Mouse (Mus musculus) heart, embryonic 16.5 days (tissue): ENCODE measurements at regions not wholly inside any gene's neighbourhood (a gene's known extent, or its start where the extent isn't known, plus 50 kb on each side); places are given as distances from the start of the nearest gene placed in this dataset.

Experiments used
- ATAC-seq: fragments of 200-750 bp; cut with Nextera tagmentation; replicated peaks from 2 replicates; pipeline ENCODE4 v1.8.0; 2017; ENCODE audit warnings: moderate number of reproducible peaks; ENCODE audit not compliant: insufficient read depth, low FRiP score; ENCODE audit errors: extremely low read depth
- H3K27ac ChIP-seq: fragments of 300-500 bp; sonication (generic); 2 replicates; pipeline ENCODE4 v1.5.1; 2014; ENCODE audit warnings: mild to moderate bottlenecking, low read length, control low read depth, moderate library complexity
- H3K27me3 ChIP-seq: fragments of 300-500 bp; sonication (generic); 2 replicates; pipeline ENCODE4 v1.6.1; 2014; ENCODE audit warnings: low read length, mixed read lengths; ENCODE audit not compliant: control insufficient read depth, insufficient read depth
- H3K36me3 ChIP-seq: fragments of 300-500 bp; sonication (generic); 2 replicates; pipeline ENCODE4 v1.6.1; 2014; ENCODE audit not compliant: control insufficient read depth, insufficient read depth
- H3K4me1 ChIP-seq: fragments of 300-500 bp; sonication (generic); 2 replicates; pipeline ENCODE4 v1.6.1; 2014; ENCODE audit warnings: low read length, mixed read lengths; ENCODE audit not compliant: control insufficient read depth, insufficient read depth
- H3K4me2 ChIP-seq: fragments of 300-500 bp; sonication (generic); 2 replicates; pipeline ENCODE4 v1.6.1; 2014; ENCODE audit warnings: low read depth, mild to moderate bottlenecking, control low read depth, low read length
- H3K4me3 ChIP-seq: fragments of 300-500 bp; sonication (generic); 2 replicates; pipeline ENCODE4 v1.5.1; 2014; ENCODE audit warnings: mild to moderate bottlenecking, control low read depth, low read length
- H3K9ac ChIP-seq: fragments of 300-500 bp; sonication (generic); 2 replicates; pipeline ENCODE4 v1.6.1; 2014; ENCODE audit warnings: low read length, control low read depth
- H3K9me3 ChIP-seq: fragments of 300-500 bp; sonication (generic); replicated peaks from 2 replicates; pipeline ENCODE4 v1.6.1; 2016; ENCODE audit warnings: low read length; ENCODE audit not compliant: control insufficient read depth
- WGBS: fragments of 180-500 bp; shearing (Covaris S2); extraction: QIAGEN DNeasy Blood & Tissue Kit; methylation state at CpG from one replicate; pipeline ENCODE4 v1.1.7; 2014; 5-methylcytosine and 5-hydroxymethylcytosine counted together

GRCm38 (mm10) chr1:7548261-7548660 is 2740.6 kb downstream of the Gm37988 start:
- Histone ChIP-seq H3K36me3 (no peaks in the 10 kb centered on the region), H3K9ac (no peak overlapping the region)
- WGBS = 66% methylated on average over 2 of the region's 2 CpGs

GRCm38 (mm10) chr1:7574787-7575186 is 2767.1 kb downstream of the Gm37988 start:
- no peak for ATAC-seq
- Histone ChIP-seq H3K4me1 (no peaks in the 10 kb centered on the region), H3K27ac (no peak overlapping the region), H3K4me2 (no peak overlapping the region), H3K9ac (no peak overlapping the region), H3K27me3 (no peaks in the 10 kb centered on the region), H3K36me3 (no peaks in the 10 kb centered on the region), H3K9me3 (no peaks in the 10 kb centered on the region), H3K4me3 (no peak overlapping the region)
- 90% methylated on average over 1 of the region's 1 CpGs for whole genome bisulfite sequencing

More at GRCm38 (mm10) chr1:7548261-7548660, 2740.6 kb downstream of the Gm37988 start:
- H3K4me3 ChIP-seq = no peak overlapping the region
- H3K9me3 ChIP-seq = no peaks in the 10 kb centered on the region
- no peak for ATAC-seq
- no peaks in the 10 kb centered on the region for H3K27me3 ChIP-seq
- H3K4me1 ChIP-seq = no peaks in the 10 kb centered on the region
- H3K27ac ChIP-seq = no peak overlapping the region
- H3K4me2 ChIP-seq = no peak overlapping the region

- H3K36me3 ChIP-seq = no peaks in the 10 kb centered on the region
- H3K4me2 ChIP-seq = no peak overlapping the region
- no peak overlapping the region for H3K4me3 ChIP-seq
- H3K27ac ChIP-seq = no peak overlapping the region
- no peaks in the 10 kb centered on the region for H3K27me3 ChIP-seq
- WGBS = 61% methylated on average over 3 of the region's 3 CpGs
- H3K4me1 ChIP-seq = no peaks in the 10 kb centered on the region
- no peak overlapping the region for H3K9ac ChIP-seq
- no peak for ATAC-seq
- no peaks in the 10 kb centered on the region for H3K9me3 ChIP-seq
Measured at GRCm38 (mm10) chr1:7586409-7586808, 2778.7 kb downstream of the Gm37988 start.

GRCm38 (mm10) chr1:7591327-7591726 is 2783.6 kb downstream of the Gm37988 start:
- no peaks in the 10 kb centered on the region for H3K9me3 ChIP-seq
- H3K9ac ChIP-seq = no peak overlapping the region
- no peak for ATAC-seq
- no peaks in the 10 kb centered on the region for H3K27me3 ChIP-seq
- H3K27ac ChIP-seq = no peak overlapping the region
- no peaks in the 10 kb centered on the region for H3K4me1 ChIP-seq
- H3K4me3 ChIP-seq = no peak overlapping the region
- H3K36me3 ChIP-seq = no peaks in the 10 kb centered on the region
- no peak overlapping the region for H3K4me2 ChIP-seq
